Mouse (Mus musculus) left cerebral cortex, adult 11 months (tissue): ENCODE results near the gene Olfr153.
"Not testable (repeated sequence)": the region's sequence is repeated elsewhere in the genome, so short reads cannot be mapped to it uniquely, and the experiment has no call there.

Experiments used
- DNase-seq: peaks from one replicate; pipeline ENCODE4 v3.0.0; 2022; ENCODE audit warnings: low spot score

Olfr153 gene

DNA sequence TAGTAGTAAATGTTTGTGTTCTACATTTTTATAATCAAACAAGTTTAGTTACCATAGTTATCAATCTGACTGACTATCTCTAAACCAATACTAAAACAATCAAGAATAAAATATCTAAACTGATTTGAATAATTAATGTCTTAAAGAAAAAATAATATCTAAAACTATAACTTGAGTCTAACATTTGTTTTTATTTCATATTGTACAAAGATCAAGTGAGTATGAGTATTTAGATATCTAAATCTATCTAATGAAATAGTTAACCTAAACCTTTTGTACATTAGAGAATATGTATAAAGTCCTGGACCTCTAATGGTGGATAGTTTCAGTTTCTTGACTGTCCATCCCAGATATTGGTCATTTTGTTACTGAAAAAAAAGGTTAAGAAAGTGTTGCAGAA is at the start of gene Olfr153:
TSS of gene Olfr153 (plus strand) at position 301 of the 400 bp plus-strand sequence.
- no peak for DNase-seq

GRCm38 (mm10) chr2:87482276-87482675 is 49.3 kb upstream of the Olfr153 start:
- no peak for DNase-seq

- DNase-seq = not testable (repeated sequence)
Observed at GRCm38 (mm10) chr2:87496993-87497392, 34.6 kb upstream of the Olfr153 start, which contains the start of gene Pramel7. TSS of gene Pramel7 (minus strand) at chr2:87497093.

- no peak for DNase-seq
Observed at GRCm38 (mm10) chr2:87506265-87506664, 25.3 kb upstream of the Olfr153 start, which contains the start of gene Pramel6. TSS of gene Pramel6 (plus strand) at chr2:87506565.

DNA sequence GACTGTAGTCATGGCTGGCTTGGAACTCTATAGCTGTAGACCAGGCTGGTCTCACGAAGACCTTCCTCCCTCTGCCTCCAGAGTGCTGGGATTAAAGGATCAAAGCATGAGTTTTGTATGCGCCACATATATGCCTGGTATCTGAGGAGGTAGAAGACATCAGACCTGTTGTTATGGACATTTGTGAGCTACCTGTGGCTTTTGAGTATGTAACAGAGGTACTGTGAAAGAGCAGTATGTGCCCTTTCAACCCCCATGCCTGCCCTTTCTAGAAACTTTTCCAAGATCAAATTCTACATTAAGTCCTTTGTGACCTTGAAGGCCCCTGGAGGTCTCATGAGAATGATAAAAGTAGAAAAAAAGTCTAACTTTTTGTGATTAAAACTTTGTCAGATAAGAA is 16.6 kb upstream of the Olfr153 start:
- DNase-seq = no peak

GRCm38 (mm10) chr2:87515457-87516060 is 16.0 kb upstream of the Olfr153 start:
- DNase-seq = no peak

DNA sequence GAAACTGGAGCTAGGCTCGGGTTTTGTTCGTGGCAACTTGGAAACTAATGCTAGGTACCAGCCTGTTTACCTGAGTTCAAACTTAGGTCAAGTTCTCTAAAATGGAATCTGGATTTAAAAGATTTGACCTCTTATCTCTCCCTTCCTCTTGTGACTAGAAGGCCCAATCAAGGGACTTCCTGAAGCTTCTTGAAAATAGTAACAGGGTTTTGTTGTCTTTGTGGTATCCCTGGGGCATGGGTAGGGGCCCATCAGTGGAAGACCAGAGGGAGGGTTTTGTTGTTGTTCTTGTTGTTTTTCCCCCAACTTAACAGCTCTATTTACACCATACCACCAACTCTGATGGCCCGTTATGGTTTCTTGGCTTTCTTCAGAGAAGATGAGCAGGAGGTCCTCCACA is 15.0 kb upstream of the Olfr153 start:
- no peak for DNase-seq

DNA sequence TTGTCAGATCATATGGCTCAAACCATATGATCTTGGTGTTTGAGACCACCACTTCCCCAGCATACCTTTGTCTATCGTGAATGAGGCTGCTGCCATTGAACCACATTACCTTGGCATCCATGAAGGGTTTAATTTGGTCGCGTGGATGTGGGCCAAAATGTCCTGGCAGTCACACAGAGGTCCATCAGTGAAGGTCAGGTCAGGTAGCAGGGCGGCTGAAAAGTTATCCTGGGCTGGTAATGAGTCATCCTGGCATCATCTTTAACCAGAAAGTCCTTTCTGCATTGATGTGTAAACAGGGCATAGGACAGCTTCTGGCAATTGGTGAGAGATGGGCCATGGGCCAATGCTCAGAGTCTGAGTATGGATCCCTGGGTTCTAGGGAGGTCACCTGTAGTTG is 10.9 kb upstream of the Olfr153 start:
- no peak for DNase-seq

DNA sequence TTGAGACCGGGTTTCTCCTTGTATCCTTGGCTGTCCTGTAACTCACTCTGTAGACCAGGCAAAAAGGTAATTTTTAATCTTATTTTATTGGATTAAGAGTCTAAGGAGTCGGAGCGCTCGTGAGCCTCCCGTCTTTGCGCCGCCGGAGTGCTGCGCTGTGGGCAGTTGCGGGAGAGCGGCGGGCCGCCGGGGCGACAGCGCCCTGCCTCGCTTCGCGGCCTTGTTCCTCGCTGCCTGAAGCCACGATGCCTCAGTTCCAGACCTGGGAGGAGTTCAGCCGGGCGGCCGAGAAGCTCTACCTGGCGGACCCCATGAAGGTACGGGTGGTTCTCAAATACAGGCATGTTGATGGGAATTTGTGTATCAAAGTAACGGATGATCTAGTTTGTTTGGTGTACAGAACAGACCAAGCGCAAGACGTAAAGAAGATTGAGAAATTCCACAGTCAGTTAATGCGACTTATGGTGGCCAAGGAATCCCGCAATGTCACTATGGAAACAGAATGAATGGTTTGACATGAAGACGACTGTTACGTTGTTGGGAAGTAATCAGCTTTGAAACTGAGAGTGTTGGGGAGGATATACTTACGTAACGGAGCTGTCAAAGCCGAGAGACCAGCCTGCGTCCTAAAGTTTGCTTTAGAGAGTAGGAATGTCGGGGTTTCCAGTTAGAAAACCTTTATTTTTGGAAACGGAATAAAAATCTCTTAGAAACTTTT is 5.5 kb upstream of the Olfr153 start:
- not testable (repeated sequence) for DNase-seq

- no peak for DNase-seq
Observed at GRCm38 (mm10) chr2:87534826-87535225, 3.2 kb downstream of the Olfr153 start.

DNA sequence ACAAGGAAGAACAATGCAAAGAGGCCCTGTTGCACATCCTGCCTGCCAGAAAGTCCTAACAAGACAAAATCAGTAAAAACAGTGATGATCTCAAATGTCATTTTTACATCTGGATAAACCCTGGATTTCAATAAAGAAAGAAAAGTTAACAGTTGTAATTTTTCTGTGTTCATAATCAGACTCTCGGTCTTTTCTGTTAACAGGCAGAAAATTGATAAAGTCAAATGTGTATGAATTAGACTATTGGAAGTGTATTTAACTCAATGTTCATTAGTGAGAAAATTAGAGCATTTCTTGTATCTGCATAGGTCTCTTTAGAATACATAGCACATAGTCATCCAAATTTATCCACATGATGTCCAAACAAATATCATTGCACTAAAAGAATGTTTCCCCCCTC is 13.8 kb downstream of the Olfr153 start, which contains the start of gene Olfr1128:
TSS of gene Olfr1128 (minus strand) at position 101 of the 400 bp plus-strand sequence.
- DNase-seq = no peak

- DNase-seq = not testable (repeated sequence)
Observed at GRCm38 (mm10) chr2:87573602-87574001, 42.0 kb downstream of the Olfr153 start, which contains the start of gene Olfr1129. TSS of gene Olfr1129 (plus strand) at chr2:87573902.
